Comparison of ENCODE assay signal across 10 mouse cellular contexts in the genomic region with DNA sequence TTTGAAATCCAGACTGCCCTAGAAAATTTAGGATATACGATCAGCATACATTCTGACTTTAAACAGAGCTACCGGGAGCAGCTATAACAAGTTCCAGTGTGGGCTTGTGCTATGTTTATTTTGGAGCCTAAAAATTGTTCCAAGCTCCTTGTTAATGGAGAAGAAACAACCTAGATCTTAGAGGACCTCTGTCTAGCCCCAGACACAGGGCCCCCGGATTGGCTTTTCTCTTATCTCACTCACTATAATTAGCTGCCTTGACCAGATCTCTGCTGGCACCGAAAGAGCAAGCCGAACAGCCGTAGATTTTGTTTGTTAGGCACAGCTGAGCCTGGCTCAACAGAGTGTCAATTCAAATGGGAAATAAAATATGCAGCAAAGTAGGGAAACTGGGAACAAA. TPM values are rescaled to one million over a fixed set of nuclear protein-coding genes. Genes with fewer than 3 reads are reported as not detected.
A peak's percentile ranks its signal among the peaks of the same experiment; 100 is the strongest.
DNase-seq lines count a peak whose midpoint lies in the region; ATAC-seq and TF ChIP-seq lines count a peak whose summit lies in the region.
"Had no signal": no experiment of that assay in that cellular context is flagged by ENCODE, and none has a peak within 500 bp of the region (broad histone marks: within the 10 kb centered on the region; RNA-seq: fewer than 3 reads in every experiment).

No protein-coding gene starts in this region.

- peak; percentile 7 for DNase-seq in forebrain, embryonic 14.5 days (ENCODE audit: low spot score)
- peak; percentile 13 for DNase-seq in liver, adult 2 months (ENCODE audit: extremely low read depth, low read depth, low spot score)
- no peak for DNase-seq in liver, postnatal 0 days
- DNase-seq in heart, postnatal 14 days, result peak; percentile 12 to 32
- no peak for DNase-seq in embryo, embryonic 11 days
- DNase-seq in kidney, adult 8-10 months, result no peak
- DNase-seq: lung, postnatal 14 days had no signal

- no peak for TF ChIP-seq CTCF in liver, adult 2 months (IDR thresholded peaks at IDR 0.05; ENCODE audit: low read depth, low read length)
- no peak for TF ChIP-seq CTCF in liver, postnatal 0 days (IDR thresholded peaks at IDR 0.05; ENCODE audit: low read depth)
- no peak for TF ChIP-seq CTCF in cortical plate, adult 2 months (IDR thresholded peaks at IDR 0.05; ENCODE audit: extremely low read depth, insufficient read depth, low read length)

- no peaks in the 10 kb centered on the region for H3K36me3 ChIP-seq in forebrain, embryonic 14.5 days (ENCODE audit: control insufficient read depth, insufficient read depth, low read length)
- H3K36me3 ChIP-seq in forebrain, embryonic 12.5 days (replicated peaks), result no peaks in the 10 kb centered on the region
- H3K36me3 ChIP-seq in liver, adult 2 months (ENCODE audit: control insufficient read depth, insufficient read depth, low read length), result no peaks in the 10 kb centered on the region
- no peaks in the 10 kb centered on the region for H3K36me3 ChIP-seq in liver, postnatal 0 days (replicated peaks; ENCODE audit: insufficient read depth, low read length)
- H3K36me3 ChIP-seq: hindbrain, embryonic 15.5 days had no signal

- TF ChIP-seq EP300 in liver, postnatal 0 days (IDR thresholded peaks at IDR 0.05; ENCODE audit: low read depth), result no peak

- H3K79me2 ChIP-seq in liver, adult 2 months (ENCODE audit: control insufficient read depth, insufficient read depth, low read length), result no peaks in the 10 kb centered on the region

- H3K27ac ChIP-seq in forebrain, embryonic 14.5 days (ENCODE audit: low read depth, low read length), result no peak overlapping the region
- H3K27ac ChIP-seq in forebrain, embryonic 12.5 days, result no peak overlapping the region
- no peak overlapping the region for H3K27ac ChIP-seq in liver, adult 2 months (replicated peaks; ENCODE audit: insufficient read depth, low read depth, low read length)
- H3K27ac ChIP-seq in liver, postnatal 0 days (ENCODE audit: low read depth), result no peak overlapping the region
- peak overlapping the region; percentile 90 for H3K27ac ChIP-seq in cortical plate, adult 2 months (ENCODE audit: insufficient read depth, low read length)
- H3K27ac ChIP-seq: hindbrain, embryonic 15.5 days had no signal

- H3K27me3 ChIP-seq in forebrain, embryonic 14.5 days (replicated peaks; ENCODE audit: control insufficient read depth, insufficient read depth, low read length), result no peaks in the 10 kb centered on the region
- no peaks in the 10 kb centered on the region for H3K27me3 ChIP-seq in forebrain, embryonic 12.5 days
- no peaks in the 10 kb centered on the region for H3K27me3 ChIP-seq in liver, adult 2 months (ENCODE audit: control insufficient read depth, insufficient read depth, low read length)
- no peaks in the 10 kb centered on the region for H3K27me3 ChIP-seq in liver, postnatal 0 days (ENCODE audit: insufficient read depth, low read length)
- H3K27me3 ChIP-seq: hindbrain, embryonic 15.5 days had no signal

- WGBS in forebrain, embryonic 14.5 days, result 45% methylated on average over 6 of the region's 6 CpGs
- WGBS in forebrain, embryonic 12.5 days, result 57% methylated on average over 6 of the region's 6 CpGs
- whole genome bisulfite sequencing in liver, adult 2 months, result 63% methylated on average over 6 of the region's 6 CpGs
- 41% methylated on average over 6 of the region's 6 CpGs for WGBS in liver, postnatal 0 days (ENCODE audit: insufficient replicate concordance)

- H3K4me1 ChIP-seq in forebrain, embryonic 14.5 days (ENCODE audit: control insufficient read depth, insufficient read depth, low read length), result no peaks in the 10 kb centered on the region
- no peaks in the 10 kb centered on the region; the same call in 1 of the 2 replicates for H3K4me1 ChIP-seq in forebrain, embryonic 12.5 days
- no peaks in the 10 kb centered on the region for H3K4me1 ChIP-seq in liver, adult 2 months (ENCODE audit: control insufficient read depth, insufficient read depth, low read length)
- H3K4me1 ChIP-seq in liver, postnatal 0 days (ENCODE audit: insufficient read depth), result no peaks in the 10 kb centered on the region
- peaks cover 5% of the 10 kb centered on the region for H3K4me1 ChIP-seq in cortical plate, adult 2 months (ENCODE audit: control insufficient read depth, insufficient read depth, low read length)
- H3K4me1 ChIP-seq: hindbrain, embryonic 15.5 days had no signal

- H3K4me3 ChIP-seq in forebrain, embryonic 14.5 days (ENCODE audit: low read depth, low read length), result no peak overlapping the region
- H3K4me3 ChIP-seq in forebrain, embryonic 12.5 days (replicated peaks), result no peak overlapping the region
- H3K4me3 ChIP-seq in liver, adult 2 months (ENCODE audit: insufficient read depth, low read depth, low read length), result no peak overlapping the region
- no peak overlapping the region for H3K4me3 ChIP-seq in liver, postnatal 0 days (ENCODE audit: low read depth, low read length)
- H3K4me3 ChIP-seq in cortical plate, adult 2 months (ENCODE audit: insufficient read depth, low read length), result no peak overlapping the region
- H3K4me3 ChIP-seq: hindbrain, embryonic 15.5 days had no signal

- intact Hi-C loops in heart, postnatal 14 days (cut with DNase I), result no loop called here

- ATAC-seq in forebrain, embryonic 14.5 days, result no peak
- ATAC-seq in forebrain, embryonic 12.5 days (ENCODE audit: low FRiP score), result no peak
- ATAC-seq in liver, postnatal 0 days, result no peak

- no peak overlapping the region for H3K4me2 ChIP-seq in forebrain, embryonic 14.5 days (ENCODE audit: low read length)
- H3K4me2 ChIP-seq in forebrain, embryonic 12.5 days, result no peak overlapping the region
- no peak overlapping the region for H3K4me2 ChIP-seq in liver, postnatal 0 days (ENCODE audit: low read depth, low read length)
- H3K4me2 ChIP-seq: hindbrain, embryonic 15.5 days had no signal

- H3K9ac ChIP-seq in forebrain, embryonic 14.5 days (ENCODE audit: low read length), result no peak overlapping the region
- H3K9ac ChIP-seq in forebrain, embryonic 12.5 days, result no peak overlapping the region
- H3K9ac ChIP-seq in liver, adult 2 months (ENCODE audit: low read depth, low read length), result no peak overlapping the region
- no peak overlapping the region for H3K9ac ChIP-seq in liver, postnatal 0 days (replicated peaks)
- H3K9ac ChIP-seq: hindbrain, embryonic 15.5 days had no signal

- TF ChIP-seq POLR2A in liver, adult 2 months (IDR thresholded peaks at IDR 0.05; ENCODE audit: extremely low read depth, insufficient read depth, low read length), result no peak
- no peak for TF ChIP-seq POLR2A in cortical plate, adult 2 months (IDR thresholded peaks at IDR 0.05; ENCODE audit: extremely low read depth, insufficient read depth, low read length)

- no peaks in the 10 kb centered on the region for H3K9me3 ChIP-seq in forebrain, embryonic 14.5 days (replicated peaks; ENCODE audit: control insufficient read depth, low read length)
- H3K9me3 ChIP-seq in forebrain, embryonic 12.5 days, result no peaks in the 10 kb centered on the region
- H3K9me3 ChIP-seq in liver, postnatal 0 days (ENCODE audit: low read length), result no peaks in the 10 kb centered on the region
- H3K9me3 ChIP-seq: hindbrain, embryonic 15.5 days had no signal

RNA-seq across cellular contexts. Expression of a gene that starts 50.1 kb away (rescaled TPM):
- polyA plus RNA-seq in forebrain, embryonic 14.5 days (2014; fragmentation: Nextera tagmentation; extraction: Ambion mirVana), result 25.3 and 31.6 TPM in 2 replicates
- 41.7 and 42.8 TPM in 2 replicates for polyA plus RNA-seq in forebrain, embryonic 12.5 days (2016; fragmentation: Nextera tagmentation; extraction: Ambion mirVana)
- total RNA-seq in liver, adult 2 months (2014; rRNA removed), result 11.5 and 14.9 TPM in 2 replicates
- polyA plus RNA-seq in liver, adult 2 months (2012; rRNA removed), result 17.6 and 19.9 TPM in 2 replicates
- polyA plus RNA-seq in liver, postnatal 0 days (2015; fragmentation: Nextera tagmentation; extraction: Ambion mirVana), result 12.7 and 13.7 TPM in 2 replicates
- 37.8 and 42.3 TPM in 2 replicates for polyA plus RNA-seq in cortical plate, adult 2 months (2012; rRNA removed)
- 10 to 100 TPM; 35.7 to 39.8 TPM for total RNA-seq in heart, postnatal 14 days (2021)

RNA-seq across cellular contexts. Expression of a gene that starts 50.6 kb away (rescaled TPM):
- polyA plus RNA-seq in forebrain, embryonic 14.5 days (2014; fragmentation: Nextera tagmentation; extraction: Ambion mirVana), result 270 and 293 TPM in 2 replicates
- 275 and 291 TPM in 2 replicates for polyA plus RNA-seq in forebrain, embryonic 12.5 days (2016; fragmentation: Nextera tagmentation; extraction: Ambion mirVana)
- total RNA-seq in liver, adult 2 months (2014; rRNA removed), result 45.2 and 56.5 TPM in 2 replicates
- 3.3 and 3.8 TPM in 2 replicates for polyA plus RNA-seq in liver, adult 2 months (2012; rRNA removed)
- polyA plus RNA-seq in liver, postnatal 0 days (2015; fragmentation: Nextera tagmentation; extraction: Ambion mirVana), result 77.2 and 83.6 TPM in 2 replicates
- polyA plus RNA-seq in cortical plate, adult 2 months (2012; rRNA removed), result 312 and 335 TPM in 2 replicates
- total RNA-seq in heart, postnatal 14 days (2021), result 100 to 1,000 TPM; 119 to 127 TPM

Comparison
In these comparisons a context has a peak if more than half of its experiments do, and no peak if none do; other contexts are left out.
1. DNase-seq: peak in forebrain, embryonic 14.5 days (single experiment), liver, adult 2 months (single experiment) and heart, postnatal 14 days (2 of 2); none in liver, postnatal 0 days (single experiment), embryo, embryonic 11 days (single experiment) and kidney, adult 8-10 months (0 of 2).
2. RNA of a gene that starts 50.6 kb away (polyA plus RNA-seq): 312 to 335 TPM in cortical plate, adult 2 months, 275 to 291 TPM in forebrain, embryonic 12.5 days, 270 to 293 TPM in forebrain, embryonic 14.5 days and 77.2 to 83.6 TPM in liver, postnatal 0 days; 3.3 to 3.8 TPM in liver, adult 2 months; every median in the first group is over 10 times any median in the second.